Mouse (Mus musculus): Measurements from ENCODE around the gene 4930467E23Rik.
"Not testable (repeated sequence)": the region's sequence is repeated elsewhere in the genome, so short reads cannot be mapped to it uniquely, and the experiment has no call there.

- not testable (repeated sequence) for TF ChIP-seq CTCF (IDR thresholded peaks at IDR 0.05; ENCODE audit: borderline replicate concordance, extremely low read depth, insufficient read depth, insufficient read length); POLR2A (IDR thresholded peaks at IDR 0.05; ENCODE audit: borderline replicate concordance, extremely low read depth, insufficient read depth, insufficient read length, poor library complexity, severe bottlenecking)
Observed at GRCm38 (mm10) chr8:19751773-19752172, 22.4 kb downstream of the 4930467E23Rik start.

Data from brain, embryonic 14.5 days (tissue).